Mouse (Mus musculus): ENCODE results near the gene Nlrp6. TPM values are rescaled to one million over a fixed set of nuclear protein-coding genes. Genes with fewer than 3 reads are reported as not detected.

The Nlrp6 gene
- polyA plus RNA-seq, 1 experiment from 2014 or later = 0.19 TPM

DNA sequence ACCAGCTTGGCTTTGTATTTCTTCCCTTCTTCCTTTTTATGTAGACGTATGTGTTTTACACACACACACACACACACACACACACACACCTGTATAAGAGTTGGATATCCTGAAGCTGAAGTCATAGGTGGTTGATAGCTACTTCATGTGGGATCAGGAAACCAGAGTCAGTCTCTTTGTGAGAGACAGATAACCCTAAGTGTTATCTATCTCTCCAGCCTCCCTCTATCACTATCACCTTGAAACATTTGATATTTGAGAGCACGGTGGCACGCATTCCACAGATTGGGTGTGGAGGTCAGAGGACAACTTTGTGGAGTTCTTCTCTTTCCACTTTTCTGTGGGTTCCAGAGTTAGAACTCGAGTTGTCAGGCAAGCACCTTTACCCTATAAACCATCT lies 791 bp upstream of the Nlrp6 start:
- WGBS = 71% methylated on average over 4 of the region's 4 CpGs

GRCm38 (mm10) chr7:140921225-140921975 lies 698 bp downstream of the Nlrp6 start:
- peaks cover 22% of the 10 kb centered on the region for H3K4me1 ChIP-seq
- H3K27ac ChIP-seq (replicated peaks) = no peak overlapping the region
- H3K4me3 ChIP-seq = peak overlapping the region; percentile 55
- H3K9me3 ChIP-seq = no peaks in the 10 kb centered on the region
- H3K36me3 ChIP-seq (replicated peaks) = no peaks in the 10 kb centered on the region
- H3K27me3 ChIP-seq (replicated peaks; ENCODE audit: low read depth, poor library complexity, severe bottlenecking) = peaks cover 88% of the 10 kb centered on the region
- no peak for DNase-seq (ENCODE audit: low spot score)
- WGBS = 29% methylated on average over 22 of the region's 22 CpGs

More for the DNA sequence above, 791 bp upstream of the Nlrp6 start:
- H3K36me3 ChIP-seq (replicated peaks) = no peaks in the 10 kb centered on the region
- DNase-seq (ENCODE audit: low spot score) = no peak
- peaks cover 77% of the 10 kb centered on the region for H3K27me3 ChIP-seq (replicated peaks; ENCODE audit: low read depth, poor library complexity, severe bottlenecking)
- peaks cover 22% of the 10 kb centered on the region for H3K4me1 ChIP-seq
- no peak overlapping the region for H3K27ac ChIP-seq (replicated peaks)
- H3K9me3 ChIP-seq = no peaks in the 10 kb centered on the region
- no peak overlapping the region for H3K4me3 ChIP-seq

GRCm38 (mm10) chr7:140922398-140923069 lies 1.8 kb downstream of the Nlrp6 start:
- Histone ChIP-seq H3K36me3 (replicated peaks) (no peaks in the 10 kb centered on the region), H3K27me3 (replicated peaks; ENCODE audit: low read depth, poor library complexity, severe bottlenecking) (peaks cover 90% of the 10 kb centered on the region), H3K4me1 (peaks cover 22% of the 10 kb centered on the region), H3K27ac (replicated peaks) (no peak overlapping the region), H3K4me3 (peak overlapping the region; percentile 55), H3K9me3 (no peaks in the 10 kb centered on the region)
- under 1% methylated on average over 49 of the region's 49 CpGs for WGBS
- DNase-seq (ENCODE audit: low spot score) = peak; percentile 65

- WGBS = 23% methylated on average over 30 of the region's 30 CpGs
- no peak for DNase-seq (ENCODE audit: low spot score)
- Histone ChIP-seq H3K27me3 (replicated peaks; ENCODE audit: low read depth, poor library complexity, severe bottlenecking) (peaks cover 84% of the 10 kb centered on the region), H3K9me3 (no peaks in the 10 kb centered on the region), H3K4me3 (peak overlapping the region; percentile 55), H3K36me3 (replicated peaks) (no peaks in the 10 kb centered on the region), H3K27ac (replicated peaks) (no peak overlapping the region), H3K4me1 (peaks cover 22% of the 10 kb centered on the region)
Observed at GRCm38 (mm10) chr7:140923070-140923775, 2.5 kb downstream of the Nlrp6 start.

DNA sequence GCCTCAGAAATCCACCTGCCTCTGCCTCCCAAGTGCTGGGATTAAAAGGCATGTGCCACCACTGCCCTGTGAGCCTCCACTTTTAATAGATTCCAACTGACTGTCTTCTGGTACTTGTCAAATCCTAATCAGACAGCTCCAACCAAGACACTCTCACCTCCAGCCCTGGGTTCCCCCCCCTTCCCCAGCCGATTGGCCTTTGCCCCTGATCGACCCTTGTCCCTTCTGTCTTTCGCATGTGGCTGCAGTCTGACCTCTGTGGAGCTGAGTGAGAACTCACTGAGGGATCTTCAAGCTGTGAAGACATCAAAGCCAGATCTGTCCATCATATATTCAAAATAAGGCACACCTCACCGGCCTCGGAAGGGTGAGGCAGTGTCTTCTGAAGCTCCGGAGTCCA lies 6.5 kb downstream of the Nlrp6 start:
- 84% methylated on average over 6 of the region's 6 CpGs for WGBS
- no peak for DNase-seq (ENCODE audit: low spot score)
- no peaks in the 10 kb centered on the region for H3K36me3 ChIP-seq (replicated peaks)
- H3K27ac ChIP-seq (replicated peaks) = no peak overlapping the region
- H3K4me1 ChIP-seq = peaks cover 13% of the 10 kb centered on the region
- H3K27me3 ChIP-seq (replicated peaks; ENCODE audit: low read depth, poor library complexity, severe bottlenecking) = peaks cover 45% of the 10 kb centered on the region
- H3K4me3 ChIP-seq = no peak overlapping the region
- H3K9me3 ChIP-seq = no peaks in the 10 kb centered on the region

- no peak for DNase-seq (ENCODE audit: low spot score)
- no peak overlapping the region for H3K27ac ChIP-seq (replicated peaks)
- 45% methylated on average over 3 of the region's 3 CpGs for WGBS
- peaks cover 9% of the 10 kb centered on the region for H3K27me3 ChIP-seq (replicated peaks; ENCODE audit: low read depth, poor library complexity, severe bottlenecking)
- no peaks in the 10 kb centered on the region for H3K9me3 ChIP-seq
- H3K4me3 ChIP-seq = no peak overlapping the region
- H3K36me3 ChIP-seq (replicated peaks) = no peaks in the 10 kb centered on the region
- peaks cover 42% of the 10 kb centered on the region for H3K4me1 ChIP-seq
Observed at GRCm38 (mm10) chr7:140938436-140938835, 17.7 kb downstream of the Nlrp6 start.

- H3K27ac ChIP-seq (replicated peaks) = peak overlapping the region; percentile 75; the same call in 1 of the 2 replicates
- WGBS = 21% methylated on average over 2 of the region's 2 CpGs
Observed at GRCm38 (mm10) chr7:140938896-140939295, 18.2 kb downstream of the Nlrp6 start.

DNA sequence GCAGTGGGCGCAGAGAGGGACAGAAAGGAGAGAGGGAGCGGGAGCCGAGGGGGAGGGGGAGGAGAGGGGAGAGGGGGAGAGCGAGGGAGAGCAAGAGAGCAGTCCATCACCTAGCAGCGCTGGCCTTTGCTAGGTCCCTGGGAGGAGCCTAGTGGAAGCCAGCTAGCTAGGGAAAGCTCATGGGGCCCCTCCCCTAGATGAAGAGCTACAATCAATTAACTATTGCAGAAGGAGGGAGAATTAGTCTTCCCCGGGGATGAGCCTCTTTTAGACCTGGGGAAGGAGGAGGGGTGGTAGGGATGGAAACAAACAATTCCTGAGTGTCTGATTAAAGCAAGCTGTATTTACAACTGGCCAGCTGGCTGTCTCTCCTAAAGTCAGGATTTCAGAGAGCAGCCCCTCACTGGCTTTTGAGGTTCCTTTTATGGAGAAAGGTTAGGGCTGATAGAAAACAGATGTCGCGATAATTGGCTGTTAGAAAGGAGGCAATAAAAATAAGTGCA lies 19.0 kb downstream of the Nlrp6 start:
- peaks cover 2% of the 10 kb centered on the region for H3K36me3 ChIP-seq (replicated peaks)
- H3K27me3 ChIP-seq (replicated peaks; ENCODE audit: low read depth, poor library complexity, severe bottlenecking) = peaks cover 9% of the 10 kb centered on the region
- WGBS = 6% methylated on average over 8 of the region's 8 CpGs
- DNase-seq (ENCODE audit: low spot score) = peak; percentile 78
- no peaks in the 10 kb centered on the region for H3K9me3 ChIP-seq
- H3K4me1 ChIP-seq = peaks cover 42% of the 10 kb centered on the region
- peak overlapping the region; percentile 41 for H3K4me3 ChIP-seq
- H3K27ac ChIP-seq (replicated peaks) = peak overlapping the region; percentile 75

More at GRCm38 (mm10) chr7:140938896-140939295, 18.2 kb downstream of the Nlrp6 start:
- Histone ChIP-seq H3K4me1 (peaks cover 42% of the 10 kb centered on the region), H3K4me3 (no peak overlapping the region), H3K27me3 (replicated peaks; ENCODE audit: low read depth, poor library complexity, severe bottlenecking) (peaks cover 9% of the 10 kb centered on the region), H3K36me3 (replicated peaks) (no peaks in the 10 kb centered on the region), H3K9me3 (no peaks in the 10 kb centered on the region)
- no peak for DNase-seq (ENCODE audit: low spot score)

DNA sequence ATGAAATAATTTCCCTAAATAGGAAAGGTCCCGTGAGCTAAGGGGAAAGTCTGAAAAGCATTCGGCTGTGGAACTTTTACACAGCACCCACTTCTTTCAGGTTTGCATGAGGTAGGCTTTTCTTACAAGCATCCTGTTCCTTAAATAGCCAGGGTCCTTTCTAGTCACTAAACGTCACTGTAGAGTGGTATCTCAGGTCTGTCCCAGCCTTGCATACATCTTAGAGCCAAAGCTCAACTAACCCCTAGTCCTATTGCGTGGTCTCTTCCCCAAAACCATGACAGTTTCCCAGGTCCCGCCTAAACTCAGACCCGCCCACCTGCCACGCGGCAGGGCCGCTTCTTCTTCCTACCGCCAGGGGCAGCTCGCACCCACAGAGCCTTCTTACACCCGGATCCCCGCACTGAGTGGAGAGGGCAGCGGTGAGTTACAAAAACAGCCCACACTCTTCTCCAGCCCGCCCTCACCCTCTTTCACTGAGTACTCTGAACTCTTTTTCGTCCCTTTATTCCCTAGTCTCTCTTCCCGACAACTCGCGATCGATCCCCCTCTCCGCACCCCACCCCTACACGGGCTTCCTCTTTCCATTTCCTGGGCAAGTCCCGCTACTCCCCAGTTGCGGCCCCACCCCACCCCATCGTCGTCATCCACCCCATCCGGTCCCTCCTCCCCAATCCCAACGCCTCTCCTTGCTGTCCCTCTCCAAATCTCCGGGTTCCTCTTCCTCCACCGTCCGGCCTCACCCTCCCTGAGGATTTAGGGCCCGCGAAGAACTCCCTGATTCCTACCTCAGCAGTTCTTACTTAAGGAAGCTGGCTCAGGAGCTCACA lies 20.7 kb downstream of the Nlrp6 start, which contains the start of gene Pgghg:
Gene Pgghg (plus strand): TSS at position 170 of the 830 bp plus-strand sequence.
- H3K27ac ChIP-seq (replicated peaks) = peak within 1 kb of the TSS; percentile 87
- peaks cover 42% of the 10 kb centered on the region for H3K4me1 ChIP-seq
- peaks cover 19% of the 10 kb centered on the region for H3K36me3 ChIP-seq (replicated peaks)
- no peaks in the 10 kb centered on the region for H3K9me3 ChIP-seq
- peak within 1 kb of the TSS; percentile 64 for H3K4me3 ChIP-seq
- no peaks in the 10 kb centered on the region for H3K27me3 ChIP-seq (replicated peaks; ENCODE audit: low read depth, poor library complexity, severe bottlenecking)
- 4% methylated on average over 33 of the region's 33 CpGs for WGBS
- peak; percentile 91 for DNase-seq (ENCODE audit: low spot score)

GRCm38 (mm10) chr7:140942341-140942740 lies 21.6 kb downstream of the Nlrp6 start:
- H3K9me3 ChIP-seq = no peaks in the 10 kb centered on the region
- H3K4me3 ChIP-seq = peak overlapping the region; percentile 64
- peaks cover 42% of the 10 kb centered on the region for H3K4me1 ChIP-seq
- H3K27me3 ChIP-seq (replicated peaks; ENCODE audit: low read depth, poor library complexity, severe bottlenecking) = no peaks in the 10 kb centered on the region
- H3K27ac ChIP-seq (replicated peaks) = peak overlapping the region; percentile 87
- H3K36me3 ChIP-seq (replicated peaks) = peaks cover 28% of the 10 kb centered on the region
- no peak for DNase-seq (ENCODE audit: low spot score)
- WGBS = 66% methylated on average over 9 of the region's 9 CpGs

DNA sequence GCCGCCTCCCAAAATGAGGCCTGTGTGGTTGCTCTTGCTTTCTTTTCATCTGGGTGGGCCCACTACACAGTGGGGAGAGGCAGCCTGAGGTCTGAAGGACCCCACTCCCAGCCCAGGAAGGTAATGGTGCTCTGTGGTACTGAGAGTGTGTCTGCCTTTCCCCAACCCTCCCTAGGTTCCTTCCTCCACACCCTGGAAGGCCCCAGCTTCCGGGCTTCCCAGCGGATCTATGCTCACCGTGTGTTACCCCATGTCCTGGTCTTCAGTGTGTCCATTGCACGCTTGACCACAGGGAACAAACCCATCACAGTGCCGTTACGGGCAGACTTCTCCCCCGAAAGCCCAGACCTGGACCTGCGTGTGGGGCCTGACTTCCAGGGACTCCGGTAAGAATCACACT lies 22.1 kb downstream of the Nlrp6 start:
- Histone ChIP-seq H3K36me3 (replicated peaks) (peaks cover 33% of the 10 kb centered on the region), H3K4me1 (peaks cover 42% of the 10 kb centered on the region), H3K27ac (replicated peaks) (peak overlapping the region; percentile 87; the same call in 1 of the 2 replicates), H3K9me3 (no peaks in the 10 kb centered on the region), H3K27me3 (replicated peaks; ENCODE audit: low read depth, poor library complexity, severe bottlenecking) (no peaks in the 10 kb centered on the region), H3K4me3 (no peak overlapping the region; the same call in 1 of the 2 replicates)
- 92% methylated on average over 10 of the region's 10 CpGs for WGBS
- no peak for DNase-seq (ENCODE audit: low spot score)
